Mouse (Mus musculus) myocyte (in vitro differentiated cells): ENCODE measurements at regions not wholly inside any gene's neighbourhood (a gene's known extent, or its start where the extent isn't known, plus 50 kb on each side); places are given as distances from the start of the nearest gene placed in this dataset.

Experiments used
- H3K27me3 ChIP-seq: one replicate; pipeline ENCODE4 v1.6.1; 2011; ENCODE audit not compliant: control insufficient read depth, insufficient read depth, insufficient read length
- H3K36me3 ChIP-seq: one replicate; pipeline ENCODE4 v1.6.1; 2011; ENCODE audit not compliant: control insufficient read depth, insufficient read depth
- H3K4me2 ChIP-seq: one replicate; pipeline ENCODE4 v1.6.1; 2011; ENCODE audit warnings: low read depth, control low read depth
- H3K4me3 ChIP-seq: one replicate; pipeline ENCODE4 v1.5.1; 2011; ENCODE audit warnings: mild to moderate bottlenecking, control low read depth, moderate library complexity
- H3K79me2 ChIP-seq: one replicate; pipeline ENCODE4 v1.6.1; 2011; ENCODE audit not compliant: control insufficient read depth, insufficient read depth
- H3ac ChIP-seq: one replicate; pipeline ENCODE4 v1.6.1; 2011; ENCODE audit not compliant: control insufficient read depth, insufficient read length
- CEBPB ChIP-seq: IDR thresholded peaks from 2 replicates; pipeline ENCODE4 v1.6.1; 2011; ENCODE audit warnings: mild to moderate bottlenecking, moderate library complexity; ENCODE audit not compliant: poor library complexity, insufficient read depth, severe bottlenecking
- E2F4 ChIP-seq: IDR thresholded peaks from one replicate; pipeline ENCODE4 v1.6.1; 2011; ENCODE audit warnings: mild to moderate bottlenecking, control low read depth, moderate library complexity; ENCODE audit not compliant: insufficient read depth
- MAX ChIP-seq: IDR thresholded peaks from one replicate; pipeline ENCODE4 v1.6.1; 2011; ENCODE audit warnings: low read depth, mild to moderate bottlenecking, control low read depth
- MYOD1 ChIP-seq, 3 experiments: IDR thresholded peaks; one replicate each; pipeline ENCODE4 v1.6.1; 2011; ENCODE audit warnings: control low read depth in 2 of 3, low read depth in 2 of 3, mild to moderate bottlenecking in 2 of 3, moderate library complexity in 1 of 3; ENCODE audit not compliant: insufficient read length in 2 of 3, control insufficient read depth in 1 of 3
- MYOG ChIP-seq, 3 experiments: IDR thresholded peaks; one replicate each; pipeline ENCODE4 v1.6.1; 2011; ENCODE audit warnings: control low read depth in 2 of 3, low read depth in 2 of 3, mild to moderate bottlenecking in 2 of 3; ENCODE audit not compliant: insufficient read length in 2 of 3, control insufficient read depth in 1 of 3, insufficient read depth in 1 of 3
- POLR2A ChIP-seq: IDR thresholded peaks from one replicate; pipeline ENCODE4 v1.6.1; 2011; ENCODE audit warnings: low read depth, mild to moderate bottlenecking, control low read depth, moderate library complexity; ENCODE audit not compliant: insufficient read length
- POLR2AphosphoS2 ChIP-seq: IDR thresholded peaks from one replicate; pipeline ENCODE4 v1.6.1; 2011; ENCODE audit warnings: low read depth, control low read depth; ENCODE audit not compliant: insufficient read length
- REST ChIP-seq: IDR thresholded peaks from one replicate; pipeline ENCODE4 v1.6.1; 2011; ENCODE audit warnings: mild to moderate bottlenecking, control low read depth, moderate library complexity; ENCODE audit not compliant: insufficient read depth, insufficient read length
- SRF ChIP-seq: IDR thresholded peaks from one replicate; pipeline ENCODE4 v1.6.1; 2011; ENCODE audit warnings: low read depth; ENCODE audit not compliant: control insufficient read depth, insufficient read length
- TCF12 ChIP-seq: IDR thresholded peaks from one replicate; pipeline ENCODE4 v1.6.1; 2011; ENCODE audit warnings: mild to moderate bottlenecking, control low read depth; ENCODE audit not compliant: poor library complexity, insufficient read depth, severe bottlenecking
- TCF3 ChIP-seq: IDR thresholded peaks from one replicate; pipeline ENCODE4 v1.6.1; 2011; ENCODE audit warnings: low read depth, control low read depth; ENCODE audit not compliant: insufficient read length
- USF1 ChIP-seq: IDR thresholded peaks from one replicate; pipeline ENCODE4 v1.6.1; 2011; ENCODE audit warnings: low read depth, mild to moderate bottlenecking, control low read depth, moderate library complexity

DNA sequence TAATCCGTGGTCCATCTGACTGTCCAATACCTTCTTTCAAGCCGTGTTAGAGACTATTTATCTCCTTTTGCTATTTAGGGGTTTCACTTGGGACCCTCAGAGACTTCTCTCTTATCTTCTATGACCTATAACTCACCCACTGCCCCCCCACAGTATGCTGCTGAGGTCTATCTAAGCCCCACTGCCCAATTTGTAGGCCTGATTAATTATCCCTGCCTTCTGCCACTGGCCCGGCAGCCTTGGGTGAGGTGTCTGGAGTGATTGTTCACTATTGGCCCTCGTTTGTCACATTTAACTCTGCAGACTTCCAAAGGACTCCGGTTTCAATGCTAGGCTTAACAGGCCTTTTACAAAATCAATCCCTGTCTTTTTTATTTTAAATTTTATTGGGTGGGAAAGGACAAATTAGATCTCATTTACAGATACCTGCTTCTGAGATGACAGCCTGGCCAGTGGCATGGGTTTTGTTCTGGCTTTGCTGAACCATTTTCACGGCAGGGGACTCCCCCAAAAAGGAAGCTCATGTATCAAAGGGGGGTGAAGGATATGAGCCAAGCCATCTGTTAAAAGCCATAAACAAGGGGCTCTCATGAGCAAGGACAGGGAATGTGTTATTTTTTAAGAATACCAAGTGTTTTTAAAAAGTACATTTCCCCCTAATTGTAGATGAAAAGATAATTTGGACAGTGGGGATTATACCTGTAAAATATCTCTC lies 160.4 kb upstream of the Fam19a5 start:
- H3K36me3 ChIP-seq, result no peaks in the 10 kb centered on the region

GRCm38 (mm10) chr15:87384279-87385066 lies 159.6 kb upstream of the Fam19a5 start:
- Histone ChIP-seq H3K79me2 (no peaks in the 10 kb centered on the region), H3K27me3 (no peaks in the 10 kb centered on the region), H3K36me3 (no peaks in the 10 kb centered on the region), H3K4me3 (no peak overlapping the region), H3K4me2 (no peak overlapping the region), H3ac (no peak overlapping the region)
- TF ChIP-seq REST, result no peak
- no peak for TF ChIP-seq POLR2AphosphoS2
- TF ChIP-seq MYOG (IDR thresholded peaks at IDR 0.05; ENCODE audit: control insufficient read depth in 1 of 3, insufficient read depth in 1 of 3, insufficient read length in 2 of 3, low read depth in 2 of 3), result no peak

More for the DNA sequence above, 160.4 kb upstream of the Fam19a5 start:
- Histone ChIP-seq H3K4me2 (no peak overlapping the region), H3K27me3 (no peaks in the 10 kb centered on the region), H3K4me3 (no peak overlapping the region), H3ac (no peak overlapping the region), H3K79me2 (no peaks in the 10 kb centered on the region)
- TF ChIP-seq REST (no peak), TCF12 (no peak), POLR2AphosphoS2 (no peak), MAX (no peak), POLR2A (no peak), E2F4 (no peak), SRF (no peak), MYOD1 (IDR thresholded peaks at IDR 0.05; ENCODE audit: control insufficient read depth in 1 of 3, insufficient read length in 2 of 3, low read depth in 2 of 3) (no peak), TCF3 (no peak), USF1 (no peak), MYOG (IDR thresholded peaks at IDR 0.05; ENCODE audit: control insufficient read depth in 1 of 3, insufficient read depth in 1 of 3, insufficient read length in 2 of 3, low read depth in 2 of 3) (no peak), CEBPB (no peak)

DNA sequence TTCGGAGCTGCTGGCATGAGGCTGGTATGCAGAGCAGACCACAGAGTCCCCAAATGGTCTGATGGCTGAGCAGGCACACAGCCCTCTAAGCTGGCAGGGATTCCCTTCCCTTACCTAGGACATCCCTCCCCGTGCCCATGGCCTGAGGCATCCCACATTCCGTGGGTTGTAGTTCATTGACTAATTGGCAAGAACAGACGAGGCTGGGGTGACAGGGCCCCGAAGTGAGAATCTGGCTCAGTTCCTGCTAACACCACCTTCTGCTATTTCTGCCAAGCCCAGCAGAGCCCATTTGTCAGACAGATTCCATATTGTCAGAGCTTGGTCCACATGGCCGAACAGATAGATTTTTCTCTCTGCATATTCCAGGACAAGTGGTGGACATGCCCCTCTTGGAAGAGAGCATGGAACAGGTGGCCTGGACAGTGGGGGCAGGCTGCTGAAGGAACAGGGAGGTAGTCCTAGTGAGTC lies 157.6 kb upstream of the Fam19a5 start:
- TF ChIP-seq USF1, result no peak
- TF ChIP-seq E2F4, result no peak
- no peak for TF ChIP-seq POLR2AphosphoS2
- TF ChIP-seq MAX, result no peak
- TF ChIP-seq MYOG (IDR thresholded peaks at IDR 0.05; ENCODE audit: control insufficient read depth in 1 of 3, insufficient read depth in 1 of 3, insufficient read length in 2 of 3, low read depth in 2 of 3), result no peak
- no peak for TF ChIP-seq REST
- no peak for TF ChIP-seq TCF12
- TF ChIP-seq CEBPB, result no peak
- TF ChIP-seq POLR2A, result no peak
- TF ChIP-seq TCF3, result no peak
- TF ChIP-seq SRF, result no peak
- TF ChIP-seq MYOD1 (IDR thresholded peaks at IDR 0.05; ENCODE audit: control insufficient read depth in 1 of 3, insufficient read length in 2 of 3, low read depth in 2 of 3), result no peak
- H3ac ChIP-seq, result no peak overlapping the region
- no peaks in the 10 kb centered on the region for H3K27me3 ChIP-seq
- no peak overlapping the region for H3K4me3 ChIP-seq
- H3K4me2 ChIP-seq, result no peak overlapping the region
- no peaks in the 10 kb centered on the region for H3K79me2 ChIP-seq
- H3K36me3 ChIP-seq, result no peaks in the 10 kb centered on the region

- H3ac ChIP-seq, result no peak overlapping the region
- no peaks in the 10 kb centered on the region for H3K79me2 ChIP-seq
- H3K27me3 ChIP-seq, result no peaks in the 10 kb centered on the region
- TF ChIP-seq SRF (no peak), MYOD1 (IDR thresholded peaks at IDR 0.05; ENCODE audit: control insufficient read depth in 1 of 3, insufficient read length in 2 of 3, low read depth in 2 of 3) (no peak), MAX (no peak), POLR2A (no peak), TCF3 (no peak), USF1 (no peak), E2F4 (no peak), POLR2AphosphoS2 (no peak), MYOG (IDR thresholded peaks at IDR 0.05; ENCODE audit: control insufficient read depth in 1 of 3, insufficient read depth in 1 of 3, insufficient read length in 2 of 3, low read depth in 2 of 3) (no peak), REST (no peak), TCF12 (no peak), CEBPB (no peak)
- H3K4me3 ChIP-seq, result no peak overlapping the region
- H3K4me2 ChIP-seq, result no peak overlapping the region
- no peaks in the 10 kb centered on the region for H3K36me3 ChIP-seq
Observed at GRCm38 (mm10) chr15:87391395-87391794, 152.7 kb upstream of the Fam19a5 start.
